Mouse (Mus musculus): ENCODE measurements around the gene Plscr2.

Gene Plscr2

DNA sequence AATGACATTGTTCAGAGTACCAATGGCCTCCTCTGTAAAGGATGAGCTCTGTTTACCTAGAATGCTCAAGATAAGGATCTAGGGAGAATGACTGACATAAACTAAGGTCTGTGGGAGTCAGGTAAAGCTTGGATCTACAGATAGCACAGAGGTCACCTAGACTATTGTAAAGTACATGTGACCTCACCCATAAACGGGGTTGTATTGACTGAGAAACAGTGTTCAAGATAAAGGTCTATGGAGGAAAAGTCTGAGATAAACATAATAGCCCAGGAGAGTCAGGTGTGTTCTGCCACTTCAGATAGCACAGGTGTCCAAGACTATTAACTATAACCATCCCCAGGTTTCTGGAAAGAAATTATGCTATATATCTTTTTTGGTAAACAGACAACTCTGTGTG lies 63.6 kb downstream of the Plscr2 start:
- DNase-seq (ENCODE audit: low read depth, low spot score), result no peak

Data from forelimb bud, embryonic 11.5 days (tissue).